Comparison of ENCODE assay signal across 9 mouse cellular contexts in genomic region chr19:4812334-4812949, GRCm38 (mm10). TPM values are rescaled to one million over a fixed set of nuclear protein-coding genes. Genes with fewer than 3 reads are reported as not detected.
DNase-seq lines count a peak whose midpoint lies in the region; ATAC-seq and TF ChIP-seq lines count a peak whose summit lies in the region.
"Not testable (repeated sequence)": the region's sequence is repeated elsewhere in the genome, so short reads cannot be mapped to it uniquely, and the experiment has no call there.
"Had no signal": no experiment of that assay in that cellular context is flagged by ENCODE, and none has a peak within 500 bp of the region (broad histone marks: within the 10 kb centered on the region; RNA-seq: fewer than 3 reads in every experiment).

No protein-coding gene starts in this region.

- H3K4me3 ChIP-seq in MEL (ENCODE audit: control insufficient read depth in 1 of 2, insufficient read depth in 1 of 2, low read depth in 2 of 2, low read length in 2 of 2), result peak overlapping the region; percentile 74 to 78
- H3K4me3 ChIP-seq in embryonic facial prominence, embryonic 13.5 days, result peak overlapping the region; percentile 84
- peak overlapping the region; percentile 76 for H3K4me3 ChIP-seq in heart, embryonic 11.5 days (ENCODE audit: low read depth, low read length)
- H3K4me3 ChIP-seq in intestine, embryonic 14.5 days (ENCODE audit: low read depth, low read length), result peak overlapping the region; percentile 97
- H3K4me3 ChIP-seq in limb, embryonic 15.5 days, result peak overlapping the region; percentile 87
- peak overlapping the region; percentile 99 for H3K4me3 ChIP-seq in megakaryocyte, embryonic 14.5 days (replicated peaks)
- H3K4me3 ChIP-seq in neural tube, embryonic 14.5 days (ENCODE audit: low read depth, low read length), result peak overlapping the region; percentile 68

- peaks cover 43% of the 10 kb centered on the region for H3K79me2 ChIP-seq in MEL (ENCODE audit: control insufficient read depth, insufficient read depth, low read length, poor library complexity)

- not testable (repeated sequence) for H3K27me3 ChIP-seq in MEL (ENCODE audit: control insufficient read depth in 1 of 2, insufficient read depth in 2 of 2, low read length in 2 of 2); embryonic facial prominence, embryonic 13.5 days; heart, embryonic 11.5 days (ENCODE audit: control insufficient read depth, insufficient read depth, low read length); intestine, embryonic 14.5 days (replicated peaks; ENCODE audit: control insufficient read depth, insufficient read depth, low read length); limb, embryonic 15.5 days; megakaryocyte, embryonic 14.5 days (replicated peaks); neural tube, embryonic 14.5 days (ENCODE audit: control insufficient read depth, insufficient read depth, low read length)

- not testable (repeated sequence) for H3K9me3 ChIP-seq in MEL (replicated peaks; ENCODE audit: insufficient read depth, low read length); embryonic facial prominence, embryonic 13.5 days; heart, embryonic 11.5 days (replicated peaks; ENCODE audit: control insufficient read depth, low read length); intestine, embryonic 14.5 days (ENCODE audit: control insufficient read depth, low read length); limb, embryonic 15.5 days; megakaryocyte, embryonic 14.5 days; neural tube, embryonic 14.5 days (ENCODE audit: control insufficient read depth, low read length)

- TF ChIP-seq CTCF in MEL (IDR thresholded peaks at IDR 0.05 in 2 of 3, conservative IDR thresholded peaks at IDR 0.05 in 1 of 3; ENCODE audit: control insufficient read depth in 1 of 3, insufficient read depth in 1 of 3, low read depth in 2 of 3, low read length in 3 of 3, poor library complexity in 1 of 3, severe bottlenecking in 1 of 3), result peak in 1 of 3 experiments; percentile 17; a peak in 2 of 6 replicates

- H3K4me1 ChIP-seq in MEL (ENCODE audit: control insufficient read depth in 1 of 2, insufficient read depth in 2 of 2, low read length in 2 of 2); heart, embryonic 11.5 days (ENCODE audit: control insufficient read depth, insufficient read depth, low read length): not testable (repeated sequence)
- peaks cover 26% of the 10 kb centered on the region for H3K4me1 ChIP-seq in embryonic facial prominence, embryonic 13.5 days
- peaks cover 14% of the 10 kb centered on the region; the same call in 1 of the 2 replicates for H3K4me1 ChIP-seq in intestine, embryonic 14.5 days (replicated peaks; ENCODE audit: control insufficient read depth, insufficient read depth, low read length)
- H3K4me1 ChIP-seq in limb, embryonic 15.5 days, result peaks cover 22% of the 10 kb centered on the region
- H3K4me1 ChIP-seq in megakaryocyte, embryonic 14.5 days, result peaks cover 28% of the 10 kb centered on the region
- peaks cover 12% of the 10 kb centered on the region for H3K4me1 ChIP-seq in neural tube, embryonic 14.5 days (ENCODE audit: control insufficient read depth, insufficient read depth, low read length)

- WGBS in embryonic facial prominence, embryonic 13.5 days, result 76% methylated on average over 8 of the region's 8 CpGs
- 72% methylated on average over 8 of the region's 8 CpGs for WGBS in heart, embryonic 11.5 days (ENCODE audit: insufficient replicate concordance)
- WGBS in intestine, embryonic 14.5 days, result 74% methylated on average over 8 of the region's 8 CpGs
- 76% methylated on average over 8 of the region's 8 CpGs for WGBS in limb, embryonic 15.5 days
- WGBS in neural tube, embryonic 14.5 days, result 81% methylated on average over 8 of the region's 8 CpGs

- DNase-seq in MEL (ENCODE audit: low read depth, low spot score), result peak; percentile 69
- peak; percentile 52 for DNase-seq in intestine, embryonic 14.5 days (ENCODE audit: low spot score)

- H3K36me3 ChIP-seq in MEL (ENCODE audit: control insufficient read depth in 1 of 2, insufficient read depth in 2 of 2, low read length in 2 of 2), result peaks cover 5 to 17% of the 10 kb centered on the region in 2 experiments
- not testable (repeated sequence) for H3K36me3 ChIP-seq in embryonic facial prominence, embryonic 13.5 days; heart, embryonic 11.5 days (ENCODE audit: control insufficient read depth, insufficient read depth, low read length); intestine, embryonic 14.5 days (ENCODE audit: control insufficient read depth, insufficient read depth, low read length); limb, embryonic 15.5 days; megakaryocyte, embryonic 14.5 days (replicated peaks; ENCODE audit: low read length); neural tube, embryonic 14.5 days (ENCODE audit: control insufficient read depth, insufficient read depth, low read length)

- TF ChIP-seq EP300 in MEL (IDR thresholded peaks at IDR 0.05; ENCODE audit: low read depth in 1 of 2, low read length in 2 of 2), result not testable (repeated sequence)

- peak overlapping the region; percentile 86 for H3K9ac ChIP-seq in MEL (ENCODE audit: control insufficient read depth, low read depth, low read length, poor library complexity, severe bottlenecking)
- peak overlapping the region; percentile 91 for H3K9ac ChIP-seq in embryonic facial prominence, embryonic 13.5 days
- peak overlapping the region; percentile 95 for H3K9ac ChIP-seq in heart, embryonic 11.5 days (ENCODE audit: low read depth, low read length)
- peak overlapping the region; percentile 72 for H3K9ac ChIP-seq in intestine, embryonic 14.5 days (ENCODE audit: low read length)
- not testable (repeated sequence) for H3K9ac ChIP-seq in limb, embryonic 15.5 days
- peak overlapping the region; percentile 69 for H3K9ac ChIP-seq in neural tube, embryonic 14.5 days (replicated peaks; ENCODE audit: low read depth, low read length)

- peak overlapping the region; percentile 87 for H3K27ac ChIP-seq in MEL (ENCODE audit: control insufficient read depth, low read depth, low read length)
- peak overlapping the region; percentile 96 for H3K27ac ChIP-seq in embryonic facial prominence, embryonic 13.5 days
- peak overlapping the region; percentile 94 for H3K27ac ChIP-seq in heart, embryonic 11.5 days (ENCODE audit: low read depth, low read length)
- peak overlapping the region; percentile 94 for H3K27ac ChIP-seq in intestine, embryonic 14.5 days (ENCODE audit: low read depth)
- peak overlapping the region; percentile 97 for H3K27ac ChIP-seq in limb, embryonic 15.5 days
- not testable (repeated sequence) for H3K27ac ChIP-seq in neural tube, embryonic 14.5 days (ENCODE audit: low read depth, low read length)

- TF ChIP-seq POLR2A in MEL (IDR thresholded peaks at IDR 0.05; ENCODE audit: control insufficient read depth in 1 of 2, insufficient read depth in 1 of 2, low read depth in 1 of 2, low read length in 2 of 2, poor library complexity in 1 of 2), result not testable (repeated sequence)

- peak overlapping the region; percentile 56 for H3K4me2 ChIP-seq in embryonic facial prominence, embryonic 13.5 days
- H3K4me2 ChIP-seq in heart, embryonic 11.5 days, result peak overlapping the region; percentile 86
- peak overlapping the region; percentile 64 for H3K4me2 ChIP-seq in intestine, embryonic 14.5 days (ENCODE audit: low read length)
- H3K4me2 ChIP-seq in limb, embryonic 15.5 days, result peak overlapping the region; percentile 80
- peak overlapping the region; percentile 95 for H3K4me2 ChIP-seq in neural tube, embryonic 14.5 days (ENCODE audit: low read depth, low read length)

- ATAC-seq in embryonic facial prominence, embryonic 13.5 days (ENCODE audit: insufficient number of reproducible peaks, insufficient read depth, low FRiP score, low TSS enrichment, low read depth); heart, embryonic 11.5 days (replicated peaks; ENCODE audit: insufficient number of reproducible peaks, low FRiP score, low TSS enrichment); intestine, embryonic 14.5 days (replicated peaks; ENCODE audit: low FRiP score, low TSS enrichment, low read depth); limb, embryonic 15.5 days (ENCODE audit: insufficient number of reproducible peaks, low FRiP score, low TSS enrichment, low read depth); neural tube, embryonic 14.5 days (ENCODE audit: low read depth): not testable (repeated sequence)

- not testable (repeated sequence) for TF ChIP-seq RAD21 in MEL (IDR thresholded peaks at IDR 0.05; ENCODE audit: low read depth, low read length)

RNA-seq across cellular contexts. Expression of gene Rbm14, which starts 1.0 kb away (rescaled TPM):
- 44.7 and 49.0 TPM in 2 replicates for total RNA-seq in MEL (2012; rRNA removed)
- polyA plus RNA-seq in MEL (2012; ENCODE audit: insufficient read depth in 1 of 2, insufficient read length in 2 of 2, low read depth in 1 of 2, low replicate concordance in 2 of 2, missing spikeins in 1 of 2), result 10 to 100 TPM in 1 of 2 experiments, not detected in 1; 82.3 TPM
- polyA plus RNA-seq in embryonic facial prominence, embryonic 13.5 days (2015; fragmentation: Nextera tagmentation; extraction: Ambion mirVana), result 84.7 and 87.6 TPM in 2 replicates
- 58.0 and 67.5 TPM in 2 replicates for polyA plus RNA-seq in heart, embryonic 11.5 days (2014; fragmentation: Nextera tagmentation; extraction: Ambion mirVana)
- 77.1 and 82.3 TPM in 2 replicates for polyA plus RNA-seq in intestine, embryonic 14.5 days (2014; fragmentation: Nextera tagmentation; extraction: Ambion mirVana)
- 70.3 and 70.7 TPM in 2 replicates for polyA plus RNA-seq in limb, embryonic 15.5 days (2015; fragmentation: Nextera tagmentation; extraction: Ambion mirVana)
- 15.3 and 27.4 TPM in 2 replicates for polyA plus RNA-seq in megakaryocyte, embryonic 14.5 days (2012; ENCODE audit: insufficient read depth, low replicate concordance)
- 54.6 and 61.1 TPM in 2 replicates for polyA plus RNA-seq in neural tube, embryonic 14.5 days (2014; fragmentation: Nextera tagmentation; extraction: Ambion mirVana)

RNA-seq across cellular contexts. Expression of gene Gm21992, which starts 1.0 kb away (rescaled TPM):
- 10.6 and 10.8 TPM in 2 replicates for total RNA-seq in MEL (2012; rRNA removed)
- polyA plus RNA-seq in MEL (2012; ENCODE audit: insufficient read depth in 1 of 2, insufficient read length in 2 of 2, low read depth in 1 of 2, low replicate concordance in 2 of 2, missing spikeins in 1 of 2), result 10 to 100 TPM in 1 of 2 experiments, not detected in 1; 21.9 TPM
- polyA plus RNA-seq in embryonic facial prominence, embryonic 13.5 days (2015; fragmentation: Nextera tagmentation; extraction: Ambion mirVana), result 42.5 and 51.4 TPM in 2 replicates
- polyA plus RNA-seq in heart, embryonic 11.5 days (2014; fragmentation: Nextera tagmentation; extraction: Ambion mirVana), result 19.8 and 24.0 TPM in 2 replicates
- polyA plus RNA-seq in intestine, embryonic 14.5 days (2014; fragmentation: Nextera tagmentation; extraction: Ambion mirVana), result 25.7 and 29.0 TPM in 2 replicates
- 31.2 and 31.5 TPM in 2 replicates for polyA plus RNA-seq in limb, embryonic 15.5 days (2015; fragmentation: Nextera tagmentation; extraction: Ambion mirVana)
- polyA plus RNA-seq in megakaryocyte, embryonic 14.5 days (2012; ENCODE audit: insufficient read depth, low replicate concordance), result 4.9 TPM in 1 of 2 replicates, not detected in the other
- 13.4 and 21.0 TPM in 2 replicates for polyA plus RNA-seq in neural tube, embryonic 14.5 days (2014; fragmentation: Nextera tagmentation; extraction: Ambion mirVana)

RNA-seq across cellular contexts. Expression of gene Rbm4, which starts 18.7 kb away (rescaled TPM):
- total RNA-seq in MEL (2012; rRNA removed), result 51.6 and 57.1 TPM in 2 replicates
- 10 to 100 TPM in 1 of 2 experiments, not detected in 1; 31.4 TPM for polyA plus RNA-seq in MEL (2012; ENCODE audit: insufficient read depth in 1 of 2, insufficient read length in 2 of 2, low read depth in 1 of 2, low replicate concordance in 2 of 2, missing spikeins in 1 of 2)
- 82.5 and 98.2 TPM in 2 replicates for polyA plus RNA-seq in embryonic facial prominence, embryonic 13.5 days (2015; fragmentation: Nextera tagmentation; extraction: Ambion mirVana)
- 54.0 and 58.0 TPM in 2 replicates for polyA plus RNA-seq in heart, embryonic 11.5 days (2014; fragmentation: Nextera tagmentation; extraction: Ambion mirVana)
- 59.8 and 69.8 TPM in 2 replicates for polyA plus RNA-seq in intestine, embryonic 14.5 days (2014; fragmentation: Nextera tagmentation; extraction: Ambion mirVana)
- 60.3 and 63.0 TPM in 2 replicates for polyA plus RNA-seq in limb, embryonic 15.5 days (2015; fragmentation: Nextera tagmentation; extraction: Ambion mirVana)
- polyA plus RNA-seq in megakaryocyte, embryonic 14.5 days (2012; ENCODE audit: insufficient read depth, low replicate concordance), result 11.4 and 20.1 TPM in 2 replicates
- 81.1 and 95.9 TPM in 2 replicates for polyA plus RNA-seq in neural tube, embryonic 14.5 days (2014; fragmentation: Nextera tagmentation; extraction: Ambion mirVana)

RNA-seq across cellular contexts. Expression of gene Ccs, which starts 26.7 kb away (rescaled TPM):
- total RNA-seq in MEL (2012; rRNA removed), result 43.3 and 48.3 TPM in 2 replicates
- polyA plus RNA-seq in MEL (2012; ENCODE audit: insufficient read depth in 1 of 2, insufficient read length in 2 of 2, low read depth in 1 of 2, low replicate concordance in 2 of 2, missing spikeins in 1 of 2), result 10 to 100 TPM in 1 of 2 experiments, not detected in 1; 56.6 TPM
- 60.9 and 64.3 TPM in 2 replicates for polyA plus RNA-seq in embryonic facial prominence, embryonic 13.5 days (2015; fragmentation: Nextera tagmentation; extraction: Ambion mirVana)
- 37.5 and 38.8 TPM in 2 replicates for polyA plus RNA-seq in heart, embryonic 11.5 days (2014; fragmentation: Nextera tagmentation; extraction: Ambion mirVana)
- polyA plus RNA-seq in intestine, embryonic 14.5 days (2014; fragmentation: Nextera tagmentation; extraction: Ambion mirVana), result 48.8 and 49.3 TPM in 2 replicates
- polyA plus RNA-seq in limb, embryonic 15.5 days (2015; fragmentation: Nextera tagmentation; extraction: Ambion mirVana), result 63.7 and 63.9 TPM in 2 replicates
- polyA plus RNA-seq in megakaryocyte, embryonic 14.5 days (2012; ENCODE audit: insufficient read depth, low replicate concordance), result 108 and 160 TPM in 2 replicates
- 36.4 and 38.1 TPM in 2 replicates for polyA plus RNA-seq in neural tube, embryonic 14.5 days (2014; fragmentation: Nextera tagmentation; extraction: Ambion mirVana)

RNA-seq across cellular contexts. Expression of gene Ccdc87, which starts 26.7 kb away (rescaled TPM):
- total RNA-seq in MEL (2012; rRNA removed), result 0.04 TPM in 1 of 2 replicates, not detected in the other
- under 1 TPM in 1 of 2 experiments, not detected in 1; 0.06 TPM for polyA plus RNA-seq in MEL (2012; ENCODE audit: insufficient read depth in 1 of 2, insufficient read length in 2 of 2, low read depth in 1 of 2, low replicate concordance in 2 of 2, missing spikeins in 1 of 2)
- 0.06 and 0.26 TPM in 2 replicates for polyA plus RNA-seq in embryonic facial prominence, embryonic 13.5 days (2015; fragmentation: Nextera tagmentation; extraction: Ambion mirVana)
- polyA plus RNA-seq in heart, embryonic 11.5 days (2014; fragmentation: Nextera tagmentation; extraction: Ambion mirVana), result not detected in 2 replicates
- 0.17 TPM in 1 of 2 replicates, not detected in the other for polyA plus RNA-seq in intestine, embryonic 14.5 days (2014; fragmentation: Nextera tagmentation; extraction: Ambion mirVana)
- 0.16 TPM in 1 of 2 replicates, not detected in the other for polyA plus RNA-seq in limb, embryonic 15.5 days (2015; fragmentation: Nextera tagmentation; extraction: Ambion mirVana)
- not detected in 2 replicates for polyA plus RNA-seq in megakaryocyte, embryonic 14.5 days (2012; ENCODE audit: insufficient read depth, low replicate concordance)
- 0.48 and 0.58 TPM in 2 replicates for polyA plus RNA-seq in neural tube, embryonic 14.5 days (2014; fragmentation: Nextera tagmentation; extraction: Ambion mirVana)
- total RNA-seq: gastrocnemius, postnatal 14 days had no signal
- polyA plus RNA-seq: activated CD4-positive, CD25-positive, alpha-beta regulatory T cell, adult 4 months had no signal
